Mouse (Mus musculus) megakaryocyte, embryonic 14.5 days (primary cell): ENCODE data around the gene Sf3a1.

ENCODE experiments used
- FLI1 ChIP-seq: IDR thresholded peaks from 2 replicates; pipeline ENCODE4 v1.6.1; 2012; ENCODE audit warnings: low read length, inconsistent platforms, mixed read lengths
- GATA1 ChIP-seq: IDR thresholded peaks from 3 replicates; pipeline ENCODE4 v1.6.1; 2012; ENCODE audit warnings: mixed read lengths, low read length, inconsistent platforms, borderline replicate concordance

- TF ChIP-seq GATA1 (no peak), FLI1 (no peak)
Observed at GRCm38 (mm10) chr11:4201981-4202700, 42.0 kb downstream of the Sf3a1 start.
